ENCODE assay signal across 7 mouse cellular contexts in the genomic region with DNA sequence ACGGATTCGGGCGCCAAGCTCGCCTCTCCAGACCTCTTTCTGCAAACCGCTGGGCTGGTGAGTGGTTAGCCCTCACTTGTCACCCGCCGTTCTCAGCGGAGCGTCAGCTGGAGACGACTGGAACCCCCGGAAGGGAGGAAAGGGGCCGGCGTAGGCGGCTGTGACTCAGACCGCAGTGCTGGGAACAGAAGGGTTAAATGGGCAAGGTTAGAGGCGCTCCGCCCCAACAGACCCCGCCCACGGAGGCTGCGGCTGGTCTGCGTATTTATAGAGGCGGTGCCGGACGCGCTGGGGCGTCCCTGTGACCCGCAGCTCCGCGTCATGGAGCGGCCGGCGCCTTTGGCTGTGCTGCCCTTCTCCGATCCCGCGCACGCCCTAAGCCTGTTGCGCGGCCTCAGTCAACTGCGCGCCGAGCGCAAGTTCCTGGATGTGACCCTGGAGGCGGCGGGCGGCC. TPM values are rescaled to one million over a fixed set of nuclear protein-coding genes. Genes with fewer than 3 reads are reported as not detected.
DNase-seq lines count a peak whose midpoint lies in the region; ATAC-seq lines count a peak whose summit lies in the region.

A gene (plus strand): TSS at position 182 of the 454 bp plus-strand sequence.

- peak within 1 kb of the TSS; percentile 83 for H3K27ac ChIP-seq in embryonic facial prominence, embryonic 10.5 days (replicated peaks)
- peak within 1 kb of the TSS; percentile 57 for H3K27ac ChIP-seq in limb, embryonic 11.5 days (replicated peaks; ENCODE audit: low read depth, low read length)
- H3K27ac ChIP-seq in midbrain, embryonic 14.5 days (replicated peaks; ENCODE audit: low read depth, low read length) = peak within 1 kb of the TSS; percentile 64

- H3K9ac ChIP-seq in limb, embryonic 11.5 days (ENCODE audit: low read length) = peak within 1 kb of the TSS; percentile 68
- H3K9ac ChIP-seq in midbrain, embryonic 14.5 days (replicated peaks; ENCODE audit: low read length) = peak within 1 kb of the TSS; percentile 59

- DNase-seq in adrenal gland, postnatal 10 days = peak; percentile 97
- DNase-seq in embryonic facial prominence, embryonic 10.5 days (ENCODE audit: low spot score) = peak; percentile 96
- DNase-seq in kidney, adult 18-20 months = peak; percentile 97
- DNase-seq in limb, embryonic 11.5 days (ENCODE audit: low spot score) = peak; percentile 95
- peak; percentile 94 for DNase-seq in midbrain, embryonic 14.5 days
- peak; percentile 87 to 93 for DNase-seq in spleen, adult 18-20 months

- H3K9me3 ChIP-seq in embryonic facial prominence, embryonic 10.5 days = no peaks in the 10 kb centered on the region
- no peaks in the 10 kb centered on the region for H3K9me3 ChIP-seq in limb, embryonic 11.5 days (ENCODE audit: control insufficient read depth, low read length)
- H3K9me3 ChIP-seq in midbrain, embryonic 14.5 days (ENCODE audit: control insufficient read depth, low read length) = no peaks in the 10 kb centered on the region

- peaks cover 22% of the 10 kb centered on the region for H3K27me3 ChIP-seq in embryonic facial prominence, embryonic 10.5 days (replicated peaks; ENCODE audit: low read depth, poor library complexity, severe bottlenecking)
- H3K27me3 ChIP-seq in limb, embryonic 11.5 days (ENCODE audit: control insufficient read depth, insufficient read depth, low read length) = 0 out of 2 replicates have a peak, but pooled peaks cover 3% of the 10 kb centered on the region
- peaks cover 34% of the 10 kb centered on the region for H3K27me3 ChIP-seq in midbrain, embryonic 14.5 days (ENCODE audit: control insufficient read depth, insufficient read depth, low read length)

- H3K4me3 ChIP-seq in embryonic facial prominence, embryonic 10.5 days = peak within 1 kb of the TSS; percentile 78
- peak within 1 kb of the TSS; percentile 84 for H3K4me3 ChIP-seq in limb, embryonic 11.5 days (ENCODE audit: low read depth, low read length)
- peak within 1 kb of the TSS; percentile 67 for H3K4me3 ChIP-seq in midbrain, embryonic 14.5 days (replicated peaks; ENCODE audit: low read depth, low read length)

- peak; percentile 78 for ATAC-seq in granulocyte monocyte progenitor cell, adult 5-6 weeks (replicated peaks; ENCODE audit: poor library complexity, severe bottlenecking)
- peak; percentile 89 for ATAC-seq in limb, embryonic 11.5 days (ENCODE audit: insufficient number of reproducible peaks, low FRiP score, low TSS enrichment, low read depth)
- peak; percentile 85 for ATAC-seq in midbrain, embryonic 14.5 days (ENCODE audit: low FRiP score, low TSS enrichment)

- H3K4me1 ChIP-seq in embryonic facial prominence, embryonic 10.5 days = peaks cover 54% of the 10 kb centered on the region
- peaks cover 27% of the 10 kb centered on the region for H3K4me1 ChIP-seq in limb, embryonic 11.5 days (ENCODE audit: control insufficient read depth, insufficient read depth, low read length)
- H3K4me1 ChIP-seq in midbrain, embryonic 14.5 days (ENCODE audit: control insufficient read depth, insufficient read depth, low read length) = peaks cover 29% of the 10 kb centered on the region

- peaks cover 19% of the 10 kb centered on the region for H3K36me3 ChIP-seq in embryonic facial prominence, embryonic 10.5 days (replicated peaks)
- H3K36me3 ChIP-seq in limb, embryonic 11.5 days (ENCODE audit: control insufficient read depth, insufficient read depth, low read length) = no peaks in the 10 kb centered on the region
- no peaks in the 10 kb centered on the region for H3K36me3 ChIP-seq in midbrain, embryonic 14.5 days (ENCODE audit: control insufficient read depth, insufficient read depth, low read length)

- peak within 1 kb of the TSS; percentile 100 for H3K4me2 ChIP-seq in limb, embryonic 11.5 days (ENCODE audit: low read depth, severe bottlenecking)
- peak within 1 kb of the TSS; percentile 100 for H3K4me2 ChIP-seq in midbrain, embryonic 14.5 days (ENCODE audit: low read length)

- under 1% methylated on average over 45 of the region's 45 CpGs for WGBS in embryonic facial prominence, embryonic 10.5 days
- WGBS in limb, embryonic 11.5 days = 0% methylated on average over 45 of the region's 45 CpGs
- WGBS in midbrain, embryonic 14.5 days = under 1% methylated on average over 43 of the region's 45 CpGs

RNA-seq across cellular contexts. Expression of the gene that starts here (rescaled TPM):
- 10 to 100 TPM; 17.8 to 21.4 TPM for total RNA-seq in adrenal gland, postnatal 10 days (2021)
- 9.7 and 10.6 TPM in 2 replicates for polyA plus RNA-seq in embryonic facial prominence, embryonic 10.5 days (2016; fragmentation: Nextera tagmentation; extraction: Ambion mirVana)
- 9.8 and 11.6 TPM in 2 replicates for total RNA-seq in granulocyte monocyte progenitor cell, adult 5-6 weeks (2014; fragmentation: Nextera tagmentation)
- total RNA-seq in granulocyte monocyte progenitor cell, adult 5-6 weeks (2017) = 4.3 and 6.3 TPM in 2 replicates
- polyA plus RNA-seq in limb, embryonic 11.5 days (2014; fragmentation: Nextera tagmentation; extraction: Ambion mirVana) = 4.7 and 6.4 TPM in 2 replicates
- 1.5 and 1.6 TPM in 2 replicates for polyA plus RNA-seq in midbrain, embryonic 14.5 days (2014; fragmentation: Nextera tagmentation; extraction: Ambion mirVana)

Comparison
In these comparisons a context has a peak if more than half of its experiments do, and no peak if none do; other contexts are left out.
1. Peak in every context shown above with its lines: DNase-seq, ATAC-seq, H3K4me3 ChIP-seq and H3K27ac ChIP-seq.